Mouse (Mus musculus): ENCODE results near the gene Cx3cr1. TPM values are rescaled to one million over a fixed set of nuclear protein-coding genes. Genes with fewer than 3 reads are reported as not detected.

Cx3cr1 gene
- total and polyA plus RNA-seq, 2 experiments from 2014 or later, result 10.6 to 14.7 TPM

GRCm38 (mm10) chr9:120054545-120055277, 15.0 kb downstream of the Cx3cr1 start:
- ATAC-seq, result no peak
- 37% methylated on average over 8 of the region's 8 CpGs for WGBS

GRCm38 (mm10) chr9:120049407-120049806, 20.3 kb downstream of the Cx3cr1 start:
- Histone ChIP-seq H3K4me2 (ENCODE audit: low read depth) (no peak overlapping the region), H3K4me3 (ENCODE audit: low read depth, low read length) (no peak overlapping the region), H3K9ac (no peak overlapping the region), H3K36me3 (ENCODE audit: insufficient read depth) (no peaks in the 10 kb centered on the region), H3K9me3 (ENCODE audit: low read length) (no peaks in the 10 kb centered on the region), H3K27ac (ENCODE audit: low read depth, low read length) (no peak overlapping the region), H3K4me1 (ENCODE audit: insufficient read depth) (no peaks in the 10 kb centered on the region), H3K27me3 (ENCODE audit: insufficient read depth, low read length) (no peaks in the 10 kb centered on the region)
- no peak for TF ChIP-seq CTCF (IDR thresholded peaks at IDR 0.05; ENCODE audit: low read depth)
- ATAC-seq (no peak), DNase-seq (no peak)
- WGBS, result 71% methylated on average over 3 of the region's 3 CpGs

More at GRCm38 (mm10) chr9:120054545-120055277, 15.0 kb downstream of the Cx3cr1 start:
- TF ChIP-seq CTCF (IDR thresholded peaks at IDR 0.05; ENCODE audit: low read depth), result no peak; the same call in 1 of the 2 replicates
- Histone ChIP-seq H3K4me3 (ENCODE audit: low read depth, low read length) (no peak overlapping the region), H3K36me3 (ENCODE audit: insufficient read depth) (no peaks in the 10 kb centered on the region), H3K27me3 (ENCODE audit: insufficient read depth, low read length) (no peaks in the 10 kb centered on the region), H3K4me2 (ENCODE audit: low read depth) (no peak overlapping the region), H3K9me3 (ENCODE audit: low read length) (no peaks in the 10 kb centered on the region), H3K27ac (ENCODE audit: low read depth, low read length) (no peak overlapping the region), H3K9ac (no peak overlapping the region), H3K4me1 (ENCODE audit: insufficient read depth) (no peaks in the 10 kb centered on the region)
- no peak for DNase-seq

GRCm38 (mm10) chr9:120048495-120048894, 21.2 kb downstream of the Cx3cr1 start:
- Histone ChIP-seq H3K27ac (ENCODE audit: low read depth, low read length) (no peak overlapping the region), H3K36me3 (ENCODE audit: insufficient read depth) (no peaks in the 10 kb centered on the region), H3K9ac (no peak overlapping the region), H3K4me1 (ENCODE audit: insufficient read depth) (no peaks in the 10 kb centered on the region), H3K4me3 (ENCODE audit: low read depth, low read length) (no peak overlapping the region), H3K9me3 (ENCODE audit: low read length) (no peaks in the 10 kb centered on the region), H3K27me3 (ENCODE audit: insufficient read depth, low read length) (no peaks in the 10 kb centered on the region), H3K4me2 (ENCODE audit: low read depth) (no peak overlapping the region)
- TF ChIP-seq CTCF (IDR thresholded peaks at IDR 0.05; ENCODE audit: low read depth), result no peak
- WGBS, result 56% methylated on average over 6 of the region's 6 CpGs
- DNase-seq, result no peak
- no peak for ATAC-seq

- Histone ChIP-seq H3K4me1 (ENCODE audit: insufficient read depth) (no peaks in the 10 kb centered on the region), H3K27me3 (ENCODE audit: insufficient read depth, low read length) (no peaks in the 10 kb centered on the region), H3K9me3 (ENCODE audit: low read length) (no peaks in the 10 kb centered on the region), H3K27ac (ENCODE audit: low read depth, low read length) (no peak overlapping the region), H3K36me3 (ENCODE audit: insufficient read depth) (no peaks in the 10 kb centered on the region), H3K4me2 (ENCODE audit: low read depth) (no peak overlapping the region), H3K9ac (no peak overlapping the region), H3K4me3 (ENCODE audit: low read depth, low read length) (no peak overlapping the region)
- 81% methylated on average over 7 of the region's 7 CpGs for WGBS
- TF ChIP-seq CTCF (IDR thresholded peaks at IDR 0.05; ENCODE audit: low read depth), result no peak
- DNase-seq (no peak), ATAC-seq (no peak)
Measured at GRCm38 (mm10) chr9:120043115-120043514, 26.6 kb downstream of the Cx3cr1 start.

- Histone ChIP-seq H3K4me3 (ENCODE audit: low read depth, low read length) (no peak overlapping the region), H3K27me3 (ENCODE audit: insufficient read depth, low read length) (no peaks in the 10 kb centered on the region), H3K9me3 (ENCODE audit: low read length) (no peaks in the 10 kb centered on the region), H3K27ac (ENCODE audit: low read depth, low read length) (no peak overlapping the region), H3K4me1 (ENCODE audit: insufficient read depth) (no peaks in the 10 kb centered on the region), H3K9ac (no peak overlapping the region), H3K36me3 (ENCODE audit: insufficient read depth) (no peaks in the 10 kb centered on the region), H3K4me2 (ENCODE audit: low read depth) (no peak overlapping the region)
- DNase-seq (no peak), ATAC-seq (no peak)
- TF ChIP-seq CTCF (IDR thresholded peaks at IDR 0.05; ENCODE audit: low read depth), result no peak
- 81% methylated on average over 7 of the region's 7 CpGs for whole genome bisulfite sequencing
Measured at GRCm38 (mm10) chr9:120037414-120037813, 32.3 kb downstream of the Cx3cr1 start.

- 67% methylated on average over 8 of the region's 8 CpGs for WGBS
Measured at GRCm38 (mm10) chr9:120034375-120034774, 35.3 kb downstream of the Cx3cr1 start.

GRCm38 (mm10) chr9:120032710-120033109, 37.0 kb downstream of the Cx3cr1 start:
- 89% methylated on average over 6 of the region's 6 CpGs for WGBS
- no peak overlapping the region for H3K4me3 ChIP-seq (ENCODE audit: low read depth, low read length)
- ATAC-seq (no peak), DNase-seq (no peak)
- H3K4me2 ChIP-seq (ENCODE audit: low read depth), result no peak overlapping the region
- no peak overlapping the region for H3K9ac ChIP-seq
- no peaks in the 10 kb centered on the region for H3K9me3 ChIP-seq (ENCODE audit: low read length)
- no peak overlapping the region for H3K27ac ChIP-seq (ENCODE audit: low read depth, low read length)
- no peaks in the 10 kb centered on the region for H3K4me1 ChIP-seq (ENCODE audit: insufficient read depth)
- no peak for TF ChIP-seq CTCF (IDR thresholded peaks at IDR 0.05; ENCODE audit: low read depth)
- H3K27me3 ChIP-seq (ENCODE audit: insufficient read depth, low read length), result no peaks in the 10 kb centered on the region
- no peaks in the 10 kb centered on the region for H3K36me3 ChIP-seq (ENCODE audit: insufficient read depth)

More at GRCm38 (mm10) chr9:120034375-120034774, 35.3 kb downstream of the Cx3cr1 start:
- TF ChIP-seq CTCF (IDR thresholded peaks at IDR 0.05; ENCODE audit: low read depth), result no peak
- Histone ChIP-seq H3K4me2 (ENCODE audit: low read depth) (no peak overlapping the region), H3K4me3 (ENCODE audit: low read depth, low read length) (no peak overlapping the region), H3K9ac (no peak overlapping the region), H3K27me3 (ENCODE audit: insufficient read depth, low read length) (no peaks in the 10 kb centered on the region), H3K27ac (ENCODE audit: low read depth, low read length) (no peak overlapping the region), H3K9me3 (ENCODE audit: low read length) (no peaks in the 10 kb centered on the region), H3K36me3 (ENCODE audit: insufficient read depth) (no peaks in the 10 kb centered on the region), H3K4me1 (ENCODE audit: insufficient read depth) (no peaks in the 10 kb centered on the region)
- DNase-seq, result no peak
- no peak for ATAC-seq

Measured in forebrain, postnatal 0 days (tissue).